Mouse (Mus musculus) heart, postnatal 0 days (tissue): ENCODE data around the gene Fam186a. TPM values are rescaled to one million over a fixed set of nuclear protein-coding genes. Genes with fewer than 3 reads are reported as not detected.
"Not testable (repeated sequence)": the region's sequence is repeated elsewhere in the genome, so short reads cannot be mapped to it uniquely, and the experiment has no call there.

Experiments used
- ATAC-seq: fragments of 200-750 bp; cut with Nextera tagmentation; 2 replicates; pipeline ENCODE4 v1.8.0; 2017; ENCODE audit warnings: low read depth, moderate number of reproducible peaks, moderate library complexity; ENCODE audit not compliant: insufficient read depth
- DNase-seq: peaks from one replicate; pipeline ENCODE4 v3.0.0-alpha.2; 2016; ENCODE audit warnings: low spot score
- H3K27ac ChIP-seq: fragments of 300-500 bp; sonication (generic); 2 replicates; pipeline ENCODE4 v1.5.1; 2014; ENCODE audit warnings: low read depth, mild to moderate bottlenecking
- H3K27me3 ChIP-seq: fragments of 300-500 bp; sonication (generic); 2 replicates; pipeline ENCODE4 v1.6.1; 2014; ENCODE audit warnings: low read length, mixed read lengths; ENCODE audit not compliant: control insufficient read depth, insufficient read depth
- H3K36me3 ChIP-seq: fragments of 300-500 bp; sonication (generic); replicated peaks from 2 replicates; pipeline ENCODE4 v1.6.1; 2014; ENCODE audit warnings: low read length, mixed read lengths; ENCODE audit not compliant: control insufficient read depth, insufficient read depth
- H3K4me1 ChIP-seq: fragments of 300-500 bp; sonication (generic); 2 replicates; pipeline ENCODE4 v1.6.1; 2014; ENCODE audit warnings: antibody characterized with exemption; ENCODE audit not compliant: control insufficient read depth, insufficient read depth
- H3K4me2 ChIP-seq: fragments of 300-500 bp; sonication (generic); 2 replicates; pipeline ENCODE4 v1.6.1; 2014; ENCODE audit warnings: low read depth, mild to moderate bottlenecking, low read length, moderate library complexity
- H3K4me3 ChIP-seq: fragments of 300-500 bp; sonication (generic); 2 replicates; pipeline ENCODE4 v1.5.1; 2014; ENCODE audit warnings: low read depth, low read length
- H3K9ac ChIP-seq: fragments of 300-500 bp; sonication (generic); replicated peaks from 2 replicates; pipeline ENCODE4 v1.6.1; 2014; ENCODE audit warnings: low read depth, low read length, mixed read lengths
- H3K9me3 ChIP-seq: fragments of 300-500 bp; sonication (generic); replicated peaks from 2 replicates; pipeline ENCODE4 v1.6.1; 2016; ENCODE audit warnings: low read length; ENCODE audit not compliant: control insufficient read depth
- CTCF ChIP-seq: IDR thresholded peaks from 2 replicates; pipeline ENCODE4 v1.5.1; 2016; ENCODE audit warnings: antibody characterized with exemption, control low read depth, low read depth
- EP300 ChIP-seq: IDR thresholded peaks from 2 replicates; pipeline ENCODE4 v1.6.1; 2016; ENCODE audit warnings: antibody characterized with exemption, low read depth
- WGBS: fragments of 180-500 bp; shearing (Covaris S2); extraction: QIAGEN DNeasy Blood & Tissue Kit; methylation state at CpG from one replicate; pipeline ENCODE4 v1.1.7; 2014; 5-methylcytosine and 5-hydroxymethylcytosine counted together
- polyA plus RNA-seq: library from polyadenylated mRNA; unstranded; fragments of >200 nt; fragmentation: Nextera tagmentation; extraction: Ambion mirVana; gene quantifications from 2 replicates; pipeline ENCODE4 v1.2.1, GENCODE M21; 2015
- total RNA-seq: library from RNA; depleted of rRNA; stranded (reverse); fragments of >200 nt; gene quantifications from 2 replicates; pipeline ENCODE4 v1.2.3, GENCODE M21; 2014; ENCODE audit warnings: low replicate concordance

The Fam186a gene
- total and polyA plus RNA-seq, 2 experiments from 2014 or later = 0.01 TPM; not detected in 1

GRCm38 (mm10) chr15:99993100-99993499 lies 26.2 kb upstream of the Fam186a start:
- ATAC-seq = no peak
- H3K27ac ChIP-seq = no peak overlapping the region
- H3K9ac ChIP-seq = no peak overlapping the region
- H3K4me3 ChIP-seq = no peak overlapping the region
- H3K4me2 ChIP-seq = no peak overlapping the region
- no peak for DNase-seq
- H3K36me3 ChIP-seq = peaks cover 75% of the 10 kb centered on the region
- no peaks in the 10 kb centered on the region for H3K4me1 ChIP-seq
- H3K9me3 ChIP-seq = no peaks in the 10 kb centered on the region
- WGBS = 95% methylated on average over 1 of the region's 1 CpGs
- no peaks in the 10 kb centered on the region for H3K27me3 ChIP-seq
- no peak for TF ChIP-seq EP300
- no peak for TF ChIP-seq CTCF

DNA sequence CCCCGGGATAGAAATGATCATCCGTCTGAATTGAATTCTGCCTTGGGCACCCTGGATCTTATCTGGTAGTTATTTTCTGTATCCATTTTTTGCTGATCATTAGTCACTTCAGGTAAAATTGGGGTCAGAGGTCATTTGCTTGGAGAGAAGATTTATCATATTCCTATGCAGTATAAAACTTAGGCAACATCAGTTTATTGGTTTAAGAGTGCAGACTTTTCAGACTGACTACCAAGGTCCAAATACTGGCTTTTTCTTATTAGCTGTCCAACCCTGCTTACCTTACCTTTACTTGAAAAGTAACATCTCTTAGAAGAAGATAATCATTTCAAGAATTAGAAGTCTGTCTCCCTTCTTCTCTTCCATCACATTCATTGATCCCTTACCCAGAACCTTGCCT lies 12.9 kb upstream of the Fam186a start:
- no peak overlapping the region for H3K9ac ChIP-seq
- no peak overlapping the region for H3K4me2 ChIP-seq
- no peak for TF ChIP-seq EP300
- TF ChIP-seq CTCF = no peak
- ATAC-seq (no peak), DNase-seq (no peak)
- H3K9me3 ChIP-seq = no peaks in the 10 kb centered on the region
- H3K4me1 ChIP-seq = no peaks in the 10 kb centered on the region
- H3K27ac ChIP-seq = no peak overlapping the region
- H3K27me3 ChIP-seq = no peaks in the 10 kb centered on the region
- 82% methylated on average over 2 of the region's 2 CpGs for WGBS
- no peak overlapping the region for H3K4me3 ChIP-seq
- no peaks in the 10 kb centered on the region for H3K36me3 ChIP-seq

- no peaks in the 10 kb centered on the region for H3K27me3 ChIP-seq
- H3K27ac ChIP-seq = no peak overlapping the region
- H3K9me3 ChIP-seq = no peaks in the 10 kb centered on the region
- no peak overlapping the region for H3K4me2 ChIP-seq
- H3K36me3 ChIP-seq = no peaks in the 10 kb centered on the region
- H3K4me3 ChIP-seq = no peak overlapping the region
- no peak for ATAC-seq
- 76% methylated on average over 1 of the region's 1 CpGs for WGBS
- H3K9ac ChIP-seq = no peak overlapping the region
- no peaks in the 10 kb centered on the region; the same call in 1 of the 2 replicates for H3K4me1 ChIP-seq
- TF ChIP-seq EP300 (no peak), CTCF (no peak)
- no peak for DNase-seq
These were observed 12.4 kb upstream of the Fam186a start for GRCm38 (mm10) chr15:99979266-99979665.

DNA sequence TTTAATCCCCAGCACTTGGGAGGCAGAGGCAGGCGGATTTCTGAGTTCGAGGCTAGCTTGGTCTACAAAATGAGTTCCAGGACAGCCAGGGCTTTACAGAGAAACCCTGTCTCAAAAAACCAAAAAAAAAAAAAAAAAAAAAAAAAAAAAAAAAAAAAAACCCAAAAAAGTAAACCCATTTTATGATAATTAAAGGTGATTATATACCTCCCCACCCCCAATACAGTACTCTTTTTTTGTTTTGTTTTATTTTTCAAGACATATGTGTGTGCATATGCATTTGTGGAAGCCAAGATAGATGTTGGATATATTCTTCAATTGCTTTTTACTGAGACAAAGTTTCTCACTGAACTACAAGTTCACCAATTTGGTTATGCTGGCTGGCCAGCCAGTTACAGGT lies 9.3 kb upstream of the Fam186a start:
- ATAC-seq, DNase-seq, H3K4me2 ChIP-seq, H3K36me3 ChIP-seq, H3K27ac ChIP-seq, H3K9me3 ChIP-seq, H3K9ac ChIP-seq, H3K4me1 ChIP-seq, H3K4me3 ChIP-seq, H3K27me3 ChIP-seq: not testable (repeated sequence)
- WGBS = 93% methylated on average over 2 of the region's 2 CpGs

- 54% methylated on average over 2 of the region's 2 CpGs for WGBS
- no peaks in the 10 kb centered on the region for H3K9me3 ChIP-seq
- DNase-seq (no peak), ATAC-seq (no peak)
- H3K4me2 ChIP-seq = peak overlapping the region; percentile 91
- H3K4me1 ChIP-seq = no peaks in the 10 kb centered on the region; the same call in 1 of the 2 replicates
- H3K27me3 ChIP-seq = no peaks in the 10 kb centered on the region
- no peak overlapping the region for H3K27ac ChIP-seq
- no peak overlapping the region for H3K9ac ChIP-seq
- H3K36me3 ChIP-seq = no peaks in the 10 kb centered on the region
- TF ChIP-seq EP300 (no peak), CTCF (no peak)
- H3K4me3 ChIP-seq = peak overlapping the region; percentile 95; the same call in 1 of the 2 replicates
These were observed 7.8 kb upstream of the Fam186a start for GRCm38 (mm10) chr15:99974476-99975220.
